Mouse (Mus musculus): Measurements from ENCODE around the gene Zfp536.

DNA sequence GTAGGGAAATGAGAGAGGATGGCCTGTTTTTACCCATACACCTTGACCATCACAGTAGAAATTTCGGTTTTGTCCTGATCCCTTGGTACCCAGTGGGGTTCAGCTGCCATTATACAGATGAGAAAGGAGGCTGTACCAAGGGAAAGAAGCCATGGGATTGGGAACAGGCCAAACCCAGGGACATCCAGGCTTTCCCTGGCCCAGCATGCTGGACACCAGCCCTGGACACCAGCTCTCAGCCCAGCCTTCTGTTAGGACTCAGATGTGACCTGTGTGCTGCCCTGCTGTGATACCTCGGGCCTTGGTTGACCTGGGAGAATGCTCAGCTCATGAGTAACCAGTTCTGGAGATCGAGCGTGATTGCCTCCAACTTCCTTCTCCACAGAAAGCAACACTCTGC, 51.8 kb downstream of the Zfp536 start:
- TF ChIP-seq CTCF (IDR thresholded peaks at IDR 0.05; ENCODE audit: low read depth, low read length) = no peak
- no peak for TF ChIP-seq POLR2A (IDR thresholded peaks at IDR 0.05; ENCODE audit: borderline replicate concordance, low read depth, low read length)

Data from bone marrow macrophage, adult 2 months (primary cell).